Mouse (Mus musculus): ENCODE data around the gene Exph5. TPM values are rescaled to one million over a fixed set of nuclear protein-coding genes. Genes with fewer than 3 reads are reported as not detected.

The Exph5 gene
- polyA plus RNA-seq, 1 experiment from 2014 or later, result 0.51 TPM

DNA sequence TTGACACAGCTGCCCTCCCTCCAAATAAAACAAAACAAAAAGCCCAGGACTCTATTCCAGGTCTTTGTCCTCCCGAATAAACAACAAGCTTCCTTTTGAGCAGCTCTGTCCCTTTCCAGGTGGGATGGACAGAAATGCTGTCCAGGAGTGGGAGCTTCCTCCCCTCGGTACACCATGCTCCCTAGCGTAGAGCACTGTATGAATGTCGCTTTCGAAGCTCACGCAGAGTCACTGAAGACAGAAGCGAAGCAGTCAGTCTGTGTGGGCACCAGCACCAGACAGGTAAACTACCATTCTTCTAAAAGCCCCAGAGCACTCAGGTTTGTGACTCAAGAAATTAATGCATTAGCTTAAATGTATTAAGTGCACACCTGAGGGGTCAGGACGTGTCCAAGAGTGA is 20.2 kb downstream of the Exph5 start:
- Histone ChIP-seq H3K4me1 (peaks cover 8% of the 10 kb centered on the region; the same call in 1 of the 2 replicates), H3K27ac (replicated peaks) (no peak overlapping the region), H3K9me3 (no peaks in the 10 kb centered on the region), H3K4me3 (no peak overlapping the region), H3K9ac (no peak overlapping the region), H3K36me3 (no peaks in the 10 kb centered on the region), H3K27me3 (replicated peaks) (no peaks in the 10 kb centered on the region), H3K4me2 (no peak overlapping the region)
- WGBS, result 80% methylated on average over 8 of the region's 8 CpGs
- ATAC-seq (ENCODE audit: extremely low read depth, insufficient number of reproducible peaks, low FRiP score, low TSS enrichment), result no peak

DNA sequence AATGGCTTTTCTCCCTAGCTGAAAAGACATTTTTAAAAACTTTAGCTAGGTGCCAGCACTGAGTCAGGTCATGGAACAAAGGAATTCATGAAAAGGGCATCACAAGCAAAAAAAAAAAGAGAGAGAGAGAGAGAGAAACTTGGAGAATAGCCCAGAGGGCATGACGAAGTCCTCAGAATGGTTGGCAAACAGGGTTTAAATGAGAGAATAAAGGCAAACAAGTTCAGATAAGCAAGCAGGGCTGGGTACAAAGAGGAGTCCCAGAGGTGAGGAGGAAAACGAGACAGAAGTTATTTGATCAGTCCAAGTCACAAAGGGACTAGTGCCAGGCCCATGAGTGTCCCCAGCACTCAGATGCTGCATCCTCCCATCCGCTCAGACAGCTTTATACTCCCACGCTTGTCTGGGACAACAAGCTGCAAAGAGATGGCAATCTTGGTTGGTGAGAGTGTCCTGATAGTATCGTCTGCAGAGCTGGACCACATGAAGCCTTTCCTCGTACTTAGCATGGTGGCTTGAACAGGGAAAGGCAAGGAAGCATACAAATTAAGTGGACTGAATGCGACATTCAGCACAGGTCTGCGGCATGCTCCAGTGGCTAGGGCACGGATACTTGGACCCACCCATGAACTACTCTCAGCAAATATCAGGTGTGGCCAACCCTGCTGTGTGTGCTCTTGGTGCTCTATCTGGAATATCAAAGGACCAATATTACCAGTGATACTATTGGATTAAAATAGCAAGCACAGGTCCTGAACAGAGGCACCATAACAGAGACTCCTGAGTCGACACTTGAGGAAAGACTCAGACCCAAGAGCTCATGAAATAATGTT is 22.2 kb downstream of the Exph5 start:
- Histone ChIP-seq H3K4me1 (peaks cover 8% of the 10 kb centered on the region; the same call in 1 of the 2 replicates), H3K4me3 (no peak overlapping the region), H3K9ac (no peak overlapping the region), H3K4me2 (no peak overlapping the region), H3K27ac (replicated peaks) (no peak overlapping the region), H3K27me3 (replicated peaks) (no peaks in the 10 kb centered on the region), H3K9me3 (no peaks in the 10 kb centered on the region), H3K36me3 (no peaks in the 10 kb centered on the region)
- 71% methylated on average over 10 of the region's 10 CpGs for WGBS
- no peak for ATAC-seq (ENCODE audit: extremely low read depth, insufficient number of reproducible peaks, low FRiP score, low TSS enrichment)

DNA sequence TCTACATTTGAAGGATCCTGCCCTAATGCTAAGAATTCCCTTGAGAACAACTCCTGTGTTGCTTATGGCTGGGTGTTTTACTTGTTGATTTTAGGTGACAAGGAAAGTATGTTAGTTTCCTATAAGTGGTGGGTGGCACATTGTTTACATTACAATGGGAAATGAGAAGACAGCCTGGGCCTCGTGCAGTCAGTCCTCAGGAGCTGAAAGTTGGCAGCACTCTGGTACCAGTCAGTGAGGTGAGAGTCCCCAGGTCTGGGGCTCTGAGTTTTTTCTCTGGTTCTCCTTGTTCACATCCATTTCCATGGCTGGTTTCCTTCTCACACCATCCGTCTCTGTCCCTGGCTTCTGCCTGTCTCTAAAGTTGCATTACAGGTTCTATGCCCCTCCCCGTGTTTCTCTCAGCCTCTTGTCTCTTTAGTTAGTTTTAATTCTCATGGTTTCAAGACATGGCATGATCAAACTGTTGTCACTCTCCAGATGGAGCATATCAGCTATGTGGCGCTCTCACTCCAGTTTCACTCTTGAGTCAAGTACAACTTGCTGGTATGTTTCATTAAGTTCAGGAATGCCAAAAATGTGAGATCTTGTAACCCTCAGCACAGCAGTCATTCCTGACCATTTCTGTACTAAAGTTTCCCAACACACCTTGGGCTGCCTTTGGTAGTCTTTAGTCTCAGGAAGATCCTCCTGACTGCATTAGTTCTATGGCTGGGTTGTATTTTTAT is 24.1 kb downstream of the Exph5 start:
- 0 out of 2 replicates have a peak overlapping the region, but pooled peaks have one; percentile 6 for H3K27ac ChIP-seq (replicated peaks)
- no peak for ATAC-seq (ENCODE audit: extremely low read depth, insufficient number of reproducible peaks, low FRiP score, low TSS enrichment)
- 27% methylated on average over 4 of the region's 4 CpGs for WGBS

DNA sequence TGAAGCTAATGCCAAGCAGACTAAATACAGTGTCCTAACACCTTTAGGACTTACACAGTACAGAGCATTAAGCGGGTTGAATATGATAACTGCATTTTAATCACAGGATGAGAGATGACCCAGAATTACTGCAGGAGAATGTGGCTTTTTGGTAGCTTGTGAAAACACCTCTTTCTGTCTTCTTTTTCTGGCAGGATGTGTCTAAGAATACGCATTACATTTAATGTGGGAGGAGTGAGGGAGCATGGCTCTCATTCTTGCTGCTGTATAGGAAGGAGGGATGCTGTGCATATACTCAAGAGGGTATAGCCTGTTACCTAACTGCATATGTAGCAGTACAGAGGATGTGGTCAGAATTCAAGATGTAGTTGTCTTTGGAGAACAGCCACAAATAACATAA is 26.7 kb downstream of the Exph5 start:
- Histone ChIP-seq H3K4me3 (no peak overlapping the region), H3K9ac (no peak overlapping the region), H3K9me3 (peaks cover 4% of the 10 kb centered on the region; the same call in 1 of the 2 replicates), H3K36me3 (no peaks in the 10 kb centered on the region), H3K4me2 (no peak overlapping the region), H3K27me3 (replicated peaks) (no peaks in the 10 kb centered on the region), H3K4me1 (peaks cover 8% of the 10 kb centered on the region; the same call in 1 of the 2 replicates), H3K27ac (replicated peaks) (no peak overlapping the region)
- ATAC-seq (ENCODE audit: extremely low read depth, insufficient number of reproducible peaks, low FRiP score, low TSS enrichment), result no peak
- 74% methylated on average over 2 of the region's 2 CpGs for WGBS

More for the DNA sequence above, 24.1 kb downstream of the Exph5 start:
- H3K9ac ChIP-seq, result no peak overlapping the region
- peaks cover 8% of the 10 kb centered on the region; the same call in 1 of the 2 replicates for H3K4me1 ChIP-seq
- H3K9me3 ChIP-seq, result no peaks in the 10 kb centered on the region
- no peaks in the 10 kb centered on the region for H3K27me3 ChIP-seq (replicated peaks)
- H3K4me3 ChIP-seq, result no peak overlapping the region
- no peaks in the 10 kb centered on the region for H3K36me3 ChIP-seq
- 0 out of 2 replicates have a peak overlapping the region, but pooled peaks have one; percentile 25 for H3K4me2 ChIP-seq

DNA sequence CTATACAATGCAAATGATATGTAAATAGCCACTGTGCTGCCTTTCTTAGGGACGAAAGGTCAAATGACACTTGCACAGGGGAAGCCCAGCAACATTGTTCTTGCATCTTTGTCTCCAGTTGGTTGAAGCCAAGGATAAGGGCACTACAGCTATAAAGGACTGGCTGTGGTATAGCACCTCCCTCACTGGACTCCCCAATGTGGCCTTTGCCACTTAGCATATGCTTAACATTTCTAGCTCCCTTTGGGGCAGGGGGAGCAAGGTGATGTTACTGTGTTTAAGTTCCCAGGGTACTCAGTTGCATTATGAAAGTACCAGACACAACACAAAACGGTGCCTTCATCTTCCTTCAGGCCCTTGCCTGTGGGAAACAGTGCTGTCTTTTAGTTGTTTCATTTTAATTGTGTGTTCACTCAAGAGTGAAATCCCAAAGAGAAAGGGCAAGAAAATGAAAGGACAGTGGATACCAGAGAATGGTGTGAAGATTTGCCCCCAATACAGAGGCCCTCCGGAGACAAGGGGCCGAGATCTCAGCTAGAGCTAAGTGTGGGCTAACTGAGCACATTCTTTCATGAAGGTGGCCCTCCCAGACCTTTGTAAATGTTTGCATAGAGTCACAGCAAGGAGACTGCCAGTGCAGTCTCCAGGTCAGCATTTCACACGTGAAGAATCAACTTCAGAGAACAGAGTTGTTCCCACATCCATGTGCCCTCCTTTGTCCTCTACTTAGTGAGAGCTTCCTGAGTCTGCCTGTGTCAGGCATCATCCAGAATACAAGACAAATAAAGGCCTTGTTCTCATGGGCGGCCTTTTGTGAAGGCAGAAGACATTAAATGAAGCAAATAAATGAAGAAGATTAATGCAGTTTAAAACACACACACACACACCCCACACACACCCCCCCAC is 28.1 kb downstream of the Exph5 start:
- H3K4me1 ChIP-seq, result peaks cover 8% of the 10 kb centered on the region; the same call in 1 of the 2 replicates
- no peak overlapping the region for H3K4me3 ChIP-seq
- H3K36me3 ChIP-seq, result no peaks in the 10 kb centered on the region
- H3K27me3 ChIP-seq (replicated peaks), result no peaks in the 10 kb centered on the region
- H3K27ac ChIP-seq (replicated peaks), result no peak overlapping the region
- no peak for ATAC-seq (ENCODE audit: extremely low read depth, insufficient number of reproducible peaks, low FRiP score, low TSS enrichment)
- WGBS, result 61% methylated on average over 6 of the region's 6 CpGs
- no peak overlapping the region for H3K9ac ChIP-seq
- H3K9me3 ChIP-seq, result peaks cover 4% of the 10 kb centered on the region; the same call in 1 of the 2 replicates
- no peak overlapping the region for H3K4me2 ChIP-seq

DNA sequence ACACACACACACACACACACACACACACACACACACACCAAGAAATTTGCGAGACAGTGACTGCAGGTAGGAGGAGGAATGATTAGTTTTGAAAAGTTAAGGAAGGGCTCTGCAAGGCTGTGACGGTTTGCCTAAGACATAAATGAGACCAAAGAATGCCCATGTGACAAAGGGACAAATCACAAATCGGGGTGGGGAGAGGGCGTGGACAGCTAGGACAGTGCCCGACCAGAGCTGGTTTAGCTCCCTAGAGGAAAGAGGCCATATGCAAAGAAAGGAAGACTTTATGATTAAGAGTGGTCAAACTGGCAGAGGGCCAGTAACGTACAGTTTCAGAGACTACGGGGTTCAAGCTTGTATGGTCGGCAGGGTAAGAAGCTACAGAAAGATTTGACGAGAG is 28.8 kb downstream of the Exph5 start:
- WGBS, result 81% methylated on average over 9 of the region's 9 CpGs

DNA sequence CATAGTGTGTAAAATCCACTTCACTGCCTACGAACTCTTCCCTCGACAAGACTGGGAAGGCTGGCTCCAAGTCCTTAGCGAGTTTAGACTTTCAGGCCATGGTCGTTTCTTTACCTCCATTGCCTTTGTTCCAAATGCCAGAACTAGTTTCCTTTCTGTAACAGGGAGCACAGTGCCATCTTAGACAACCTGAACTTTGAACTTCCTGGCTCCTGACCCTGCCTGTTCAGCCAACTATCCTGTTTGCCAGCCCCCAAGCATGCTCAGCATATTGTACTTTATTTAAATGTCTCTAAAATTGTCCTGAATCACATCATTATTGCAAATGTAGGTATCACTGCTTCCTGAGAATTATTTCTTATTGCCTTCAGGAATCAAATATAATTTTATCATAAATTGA is 32.0 kb downstream of the Exph5 start:
- no peak for ATAC-seq (ENCODE audit: extremely low read depth, insufficient number of reproducible peaks, low FRiP score, low TSS enrichment)
- Histone ChIP-seq H3K4me1 (no peaks in the 10 kb centered on the region), H3K4me2 (no peak overlapping the region), H3K9ac (no peak overlapping the region), H3K9me3 (peaks cover 4% of the 10 kb centered on the region; the same call in 1 of the 2 replicates), H3K27ac (replicated peaks) (no peak overlapping the region), H3K27me3 (replicated peaks) (no peaks in the 10 kb centered on the region), H3K36me3 (no peaks in the 10 kb centered on the region), H3K4me3 (no peak overlapping the region)
- 71% methylated on average over 4 of the region's 4 CpGs for WGBS

More for the DNA sequence above, 28.8 kb downstream of the Exph5 start:
- Histone ChIP-seq H3K4me1 (peaks cover 7% of the 10 kb centered on the region; the same call in 1 of the 2 replicates), H3K9ac (no peak overlapping the region), H3K27me3 (replicated peaks) (no peaks in the 10 kb centered on the region), H3K36me3 (no peaks in the 10 kb centered on the region), H3K4me3 (no peak overlapping the region), H3K27ac (replicated peaks) (no peak overlapping the region), H3K9me3 (peaks cover 4% of the 10 kb centered on the region; the same call in 1 of the 2 replicates), H3K4me2 (no peak overlapping the region)
- ATAC-seq (ENCODE audit: extremely low read depth, insufficient number of reproducible peaks, low FRiP score, low TSS enrichment), result no peak

DNA sequence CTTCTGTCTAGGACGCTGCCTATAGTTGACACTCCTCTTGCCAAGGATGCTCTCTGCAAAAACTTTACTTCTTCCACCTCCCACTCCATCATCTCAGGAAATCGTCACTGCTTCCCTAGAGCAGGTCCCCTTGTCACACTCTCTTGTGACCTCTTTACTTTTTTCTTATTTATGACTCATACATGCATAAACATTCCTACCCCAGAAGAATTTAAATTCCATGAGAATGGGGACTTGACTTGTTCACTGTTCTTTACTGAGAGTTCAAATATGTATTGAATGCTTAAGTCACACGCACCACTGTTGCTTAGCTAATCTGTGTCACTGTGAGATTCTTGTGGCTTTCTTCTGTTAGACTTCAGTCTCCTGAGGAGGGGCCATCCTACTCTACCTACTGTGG is 33.7 kb downstream of the Exph5 start:
- Histone ChIP-seq H3K4me1 (no peaks in the 10 kb centered on the region), H3K9me3 (peaks cover 4% of the 10 kb centered on the region; the same call in 1 of the 2 replicates), H3K9ac (no peak overlapping the region), H3K27me3 (replicated peaks) (no peaks in the 10 kb centered on the region), H3K36me3 (no peaks in the 10 kb centered on the region), H3K27ac (replicated peaks) (no peak overlapping the region), H3K4me3 (no peak overlapping the region), H3K4me2 (no peak overlapping the region)
- no peak for ATAC-seq (ENCODE audit: extremely low read depth, insufficient number of reproducible peaks, low FRiP score, low TSS enrichment)
- 71% methylated on average over 3 of the region's 3 CpGs for WGBS

DNA sequence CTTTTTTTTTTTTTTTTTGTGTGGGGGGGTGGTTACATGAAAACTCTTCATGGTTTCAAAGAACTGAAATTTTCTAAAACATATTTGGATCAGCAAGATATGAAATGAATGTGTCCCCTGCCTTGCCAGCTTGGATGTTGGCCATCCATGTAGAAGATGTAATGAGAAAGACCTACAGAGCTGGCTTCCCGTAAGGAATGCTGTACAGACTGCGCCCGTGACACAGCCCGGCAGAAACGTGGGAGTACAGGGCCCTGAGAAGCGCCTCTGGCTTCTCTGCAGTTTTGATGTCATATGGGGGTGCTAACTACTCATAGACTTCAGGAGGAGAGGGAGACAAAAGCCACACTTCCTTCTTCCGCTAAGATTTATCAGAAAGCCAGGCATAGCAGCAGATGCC is 38.1 kb downstream of the Exph5 start:
- H3K9me3 ChIP-seq, result no peaks in the 10 kb centered on the region
- H3K4me2 ChIP-seq, result no peak overlapping the region
- H3K4me3 ChIP-seq, result no peak overlapping the region
- no peak overlapping the region for H3K27ac ChIP-seq (replicated peaks)
- no peak for ATAC-seq (ENCODE audit: extremely low read depth, insufficient number of reproducible peaks, low FRiP score, low TSS enrichment)
- WGBS, result 63% methylated on average over 7 of the region's 7 CpGs
- H3K36me3 ChIP-seq, result no peaks in the 10 kb centered on the region
- no peak overlapping the region for H3K9ac ChIP-seq
- 0 out of 2 replicates have a peak, but pooled peaks cover 2% of the 10 kb centered on the region for H3K4me1 ChIP-seq
- H3K27me3 ChIP-seq (replicated peaks), result peaks cover 3% of the 10 kb centered on the region; the same call in 1 of the 2 replicates

DNA sequence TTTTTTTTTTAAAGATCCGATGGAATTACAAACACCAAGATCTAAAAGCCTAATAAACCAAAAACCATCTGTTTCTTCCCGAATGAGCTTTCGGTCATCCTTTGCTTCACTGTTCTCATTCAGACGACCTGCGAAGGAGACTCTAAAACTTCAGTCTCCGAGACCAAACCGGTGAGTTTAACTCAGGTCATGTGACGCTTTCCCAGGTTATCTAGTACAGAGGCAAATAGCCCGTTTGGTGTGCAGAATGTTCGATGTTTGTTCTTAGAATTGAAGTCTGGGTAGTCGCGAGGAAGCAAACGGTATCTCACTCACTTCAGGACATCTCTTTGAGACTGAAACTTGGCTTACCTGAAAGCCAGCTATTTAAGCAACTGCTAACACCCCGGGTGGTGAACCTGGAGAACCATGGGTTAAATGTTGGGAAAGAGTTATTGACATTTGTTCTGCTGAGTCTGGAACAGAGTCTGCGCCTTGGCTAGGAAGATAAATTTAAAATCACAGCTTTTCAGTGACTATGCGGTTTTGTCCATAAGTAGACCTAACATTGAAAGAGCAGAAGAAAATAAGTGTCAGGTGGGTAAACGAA is 39.0 kb downstream of the Exph5 start:
- H3K36me3 ChIP-seq, result no peaks in the 10 kb centered on the region
- H3K9me3 ChIP-seq, result no peaks in the 10 kb centered on the region
- ATAC-seq (ENCODE audit: extremely low read depth, insufficient number of reproducible peaks, low FRiP score, low TSS enrichment), result no peak
- H3K27me3 ChIP-seq (replicated peaks), result peaks cover 3% of the 10 kb centered on the region; the same call in 1 of the 2 replicates
- 39% methylated on average over 17 of the region's 17 CpGs for WGBS
- peak overlapping the region; percentile 75 for H3K9ac ChIP-seq
- peak overlapping the region; percentile 62 for H3K4me3 ChIP-seq
- H3K4me1 ChIP-seq, result 0 out of 2 replicates have a peak, but pooled peaks cover 2% of the 10 kb centered on the region
- peak overlapping the region; percentile 92 for H3K4me2 ChIP-seq
- H3K27ac ChIP-seq (replicated peaks), result no peak overlapping the region

All from heart, embryonic 13.5 days (tissue).